Mouse (Mus musculus) embryonic facial prominence, embryonic 13.5 days (tissue): Measurements from ENCODE around the gene Olfr656. TPM values are rescaled to one million over a fixed set of nuclear protein-coding genes. Genes with fewer than 3 reads are reported as not detected.

Experiments
- polyA plus RNA-seq: library from polyadenylated mRNA; unstranded; fragments of >200 nt; fragmentation: Nextera tagmentation; extraction: Ambion mirVana; gene quantifications from 2 replicates; pipeline ENCODE4 v1.2.1, GENCODE M21; 2015

The Olfr656 gene
- polyA plus RNA-seq, 1 experiment from 2014 or later, result not detected

Other genes with a start within 250 kb of the Olfr656 start
- gene Trim30b, start 244.1 kb upstream of the Olfr656 start, polyA plus RNA-seq, result not detected in 2 replicates
- 0.20 TPM in 1 of 2 replicates, not detected in the other for gene Trim30c, start 213.1 kb upstream of the Olfr656 start, polyA plus RNA-seq
- 0.85 and 1.1 TPM in 2 replicates for gene Trim30a, start 148.8 kb upstream of the Olfr656 start, polyA plus RNA-seq
- gene Trim30d, start 106.1 kb upstream of the Olfr656 start, polyA plus RNA-seq, result 0.31 and 0.77 TPM in 2 replicates
- gene Olfr651, start 63.8 kb upstream of the Olfr656 start, polyA plus RNA-seq, result not detected in 2 replicates
- gene Olfr652, start 53.1 kb upstream of the Olfr656 start, polyA plus RNA-seq, result 0.04 and 0.11 TPM in 2 replicates
- gene Olfr653, start 36.6 kb upstream of the Olfr656 start, polyA plus RNA-seq, result 0.06 and 0.33 TPM in 2 replicates
- gene Olfr654, start 26.9 kb upstream of the Olfr656 start, polyA plus RNA-seq, result not detected in 2 replicates
- 0.22 TPM in 1 of 2 replicates, not detected in the other for gene Olfr655, start 12.2 kb upstream of the Olfr656 start, polyA plus RNA-seq
- gene Olfr657, start 10.8 kb downstream of the Olfr656 start, polyA plus RNA-seq, result not detected in 2 replicates
- 0.08 TPM in 1 of 2 replicates, not detected in the other for gene Olfr658, start 33.4 kb downstream of the Olfr656 start, polyA plus RNA-seq
- not detected in 2 replicates for gene Olfr659, start 52.8 kb downstream of the Olfr656 start, polyA plus RNA-seq
- not detected in 2 replicates for gene Olfr661, start 72.5 kb downstream of the Olfr656 start, polyA plus RNA-seq
- not detected in 2 replicates for gene Usp17le, start 163.5 kb downstream of the Olfr656 start, polyA plus RNA-seq
- gene Usp17lb, start 228.6 kb downstream of the Olfr656 start, polyA plus RNA-seq, result not detected in 2 replicates
- gene Usp17la, start 243.1 kb downstream of the Olfr656 start, polyA plus RNA-seq, result 0.10 TPM in 1 of 2 replicates, not detected in the other